Mouse (Mus musculus): ENCODE measurements at regions not wholly inside any gene's neighbourhood (a gene's known extent, or its start where the extent isn't known, plus 50 kb on each side); places are given as distances from the start of the nearest gene placed in this dataset.

DNA sequence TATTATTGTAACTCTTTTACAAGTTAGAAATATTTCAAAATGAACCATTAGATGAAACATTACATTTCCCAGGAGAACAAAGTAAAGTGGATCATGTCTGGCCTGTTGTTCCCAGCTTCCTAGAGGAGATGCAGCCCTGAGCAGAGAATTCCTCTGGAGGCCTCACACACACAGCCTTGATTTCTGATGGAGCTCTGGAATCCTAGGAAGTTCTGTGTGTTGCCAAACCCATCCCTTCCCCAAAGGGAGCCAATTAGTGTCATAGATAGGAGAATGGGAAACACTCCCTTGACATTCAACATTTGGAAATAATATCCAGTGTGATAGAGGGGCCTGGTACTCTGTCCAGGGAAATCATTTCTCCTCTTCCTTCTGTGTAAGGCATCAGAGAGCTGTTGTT is 103.6 kb downstream of the Fzd1 start:
- no peak for TF ChIP-seq CTCF (IDR thresholded peaks at IDR 0.05)
- TF ChIP-seq POLR2A (IDR thresholded peaks at IDR 0.05; ENCODE audit: insufficient read depth, low read depth, low read length), result no peak
- no peak for TF ChIP-seq EP300 (IDR thresholded peaks at IDR 0.05; ENCODE audit: insufficient read depth, low read depth, low read length)
